Mouse (Mus musculus) bone marrow macrophage, adult 2 months (primary cell): Measurements from ENCODE around the gene Ghrhr. TPM values are rescaled to one million over a fixed set of nuclear protein-coding genes. Genes with fewer than 3 reads are reported as not detected.

Experiments used
- H3K27ac ChIP-seq: 2 replicates; pipeline ENCODE4 v1.5.1; 2012; ENCODE audit warnings: low read depth, low read length; ENCODE audit not compliant: insufficient read depth
- H3K4me1 ChIP-seq: 2 replicates; pipeline ENCODE4 v1.6.1; 2012; ENCODE audit warnings: low read length; ENCODE audit not compliant: control insufficient read depth, insufficient read depth
- H3K4me3 ChIP-seq: 2 replicates; pipeline ENCODE4 v1.5.1; 2012; ENCODE audit warnings: mild to moderate bottlenecking, low read length, moderate library complexity; ENCODE audit not compliant: insufficient read depth
- CTCF ChIP-seq: IDR thresholded peaks from 2 replicates; pipeline ENCODE4 v1.5.1; 2012; ENCODE audit warnings: low read depth, mild to moderate bottlenecking, low read length, moderate library complexity
- POLR2A ChIP-seq: IDR thresholded peaks from 2 replicates; pipeline ENCODE4 v1.6.1; 2012; ENCODE audit warnings: mild to moderate bottlenecking, low read depth, low read length, borderline replicate concordance
- polyA plus RNA-seq: library from polyadenylated mRNA; stranded (reverse); fragments of >200 nt; gene quantifications from 2 replicates; pipeline ENCODE4 v1.2.4, GENCODE M21; 2012; ENCODE audit not compliant: missing spikeins, insufficient read depth, insufficient read length

Ghrhr gene
- polyA plus RNA-seq, 1 experiment: not detected

GRCm38 (mm10) chr6:55338934-55339825 is 36.9 kb upstream of the Ghrhr start:
- TF ChIP-seq POLR2A: no peak
- no peak for TF ChIP-seq CTCF
- Histone ChIP-seq H3K4me3 (no peak overlapping the region), H3K27ac (no peak overlapping the region), H3K4me1 (no peaks in the 10 kb centered on the region)

GRCm38 (mm10) chr6:55341688-55342087 is 34.4 kb upstream of the Ghrhr start:
- TF ChIP-seq POLR2A: no peak
- no peak for TF ChIP-seq CTCF
- H3K27ac ChIP-seq: no peak overlapping the region
- no peaks in the 10 kb centered on the region for H3K4me1 ChIP-seq
- H3K4me3 ChIP-seq: no peak overlapping the region

DNA sequence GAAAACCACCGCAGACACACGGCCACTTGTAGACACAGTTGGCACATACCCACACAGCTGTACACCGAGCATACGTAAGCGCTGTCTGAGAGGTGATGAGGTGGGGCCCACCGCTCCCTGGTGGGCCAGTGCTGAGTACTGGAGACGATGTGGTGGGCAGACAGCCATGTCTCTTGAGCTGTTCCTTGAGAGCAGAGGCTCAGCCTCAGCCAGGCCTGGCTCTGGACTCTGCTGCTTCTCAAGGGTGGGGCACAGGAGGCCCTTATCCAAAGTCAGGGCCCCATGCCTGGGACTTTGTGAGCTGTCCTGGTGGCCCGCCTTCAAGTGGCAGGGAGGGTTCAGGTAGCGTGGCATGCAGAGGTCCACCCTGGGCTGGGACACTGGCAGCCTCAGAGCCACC is 33.8 kb upstream of the Ghrhr start:
- TF ChIP-seq POLR2A (no peak), CTCF (no peak)
- no peaks in the 10 kb centered on the region for H3K4me1 ChIP-seq
- H3K27ac ChIP-seq: no peak overlapping the region
- no peak overlapping the region for H3K4me3 ChIP-seq

- no peak overlapping the region for H3K27ac ChIP-seq
- TF ChIP-seq POLR2A (no peak), CTCF (no peak)
- H3K4me1 ChIP-seq: no peaks in the 10 kb centered on the region
- H3K4me3 ChIP-seq: no peak overlapping the region
Measured at GRCm38 (mm10) chr6:55343446-55343845, 32.6 kb upstream of the Ghrhr start.

- Histone ChIP-seq H3K4me1 (no peaks in the 10 kb centered on the region), H3K27ac (no peak overlapping the region), H3K4me3 (no peak overlapping the region)
- TF ChIP-seq POLR2A (no peak), CTCF (no peak)
Measured at GRCm38 (mm10) chr6:55344291-55345016, 31.6 kb upstream of the Ghrhr start.

DNA sequence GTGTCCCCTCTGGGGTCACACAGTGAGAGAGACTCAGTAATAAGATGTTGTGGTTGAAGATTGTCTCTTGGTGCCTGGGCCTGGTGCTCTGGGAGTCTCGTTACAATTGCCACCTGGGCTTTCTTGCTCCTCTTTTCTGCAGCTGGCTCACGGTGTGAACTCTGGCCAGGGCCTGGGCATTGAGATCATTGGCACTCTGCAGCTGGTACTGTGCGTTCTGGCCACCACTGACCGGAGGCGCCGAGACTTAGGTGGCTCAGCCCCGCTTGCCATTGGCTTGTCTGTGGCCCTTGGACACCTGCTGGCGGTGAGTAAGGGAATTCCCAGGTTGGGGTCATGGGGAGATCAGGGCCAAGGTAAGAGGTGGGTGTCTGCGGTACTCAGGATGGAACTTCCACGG is 30.8 kb upstream of the Ghrhr start:
- no peaks in the 10 kb centered on the region for H3K4me1 ChIP-seq
- H3K27ac ChIP-seq: no peak overlapping the region
- no peak for TF ChIP-seq CTCF
- no peak for TF ChIP-seq POLR2A
- no peak overlapping the region for H3K4me3 ChIP-seq

DNA sequence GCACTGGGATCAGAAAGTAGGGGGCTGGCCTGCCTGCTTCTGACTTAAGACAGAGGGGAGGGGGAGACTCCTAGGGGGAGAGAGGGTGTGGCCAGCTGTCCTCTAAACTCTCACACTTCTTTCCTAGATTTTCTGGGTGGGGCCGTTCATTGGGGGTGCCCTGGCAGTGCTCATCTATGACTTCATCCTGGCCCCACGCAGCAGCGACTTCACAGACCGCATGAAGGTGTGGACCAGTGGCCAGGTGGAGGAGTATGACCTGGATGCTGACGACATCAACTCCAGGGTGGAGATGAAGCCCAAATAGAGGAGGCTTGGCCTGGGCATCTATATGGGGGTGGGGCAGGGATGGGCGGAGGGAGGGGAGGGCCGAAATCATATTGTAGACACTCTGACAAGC is 29.6 kb upstream of the Ghrhr start:
- Histone ChIP-seq H3K4me1 (no peaks in the 10 kb centered on the region), H3K27ac (no peak overlapping the region), H3K4me3 (no peak overlapping the region)
- TF ChIP-seq POLR2A: no peak

GRCm38 (mm10) chr6:55347711-55348571 is 28.2 kb upstream of the Ghrhr start:
- Histone ChIP-seq H3K27ac (no peak overlapping the region), H3K4me3 (no peak overlapping the region), H3K4me1 (no peaks in the 10 kb centered on the region)
- TF ChIP-seq CTCF (no peak), POLR2A (no peak)

GRCm38 (mm10) chr6:55349231-55349630 is 26.9 kb upstream of the Ghrhr start:
- no peak overlapping the region for H3K27ac ChIP-seq
- H3K4me1 ChIP-seq: no peaks in the 10 kb centered on the region
- no peak overlapping the region for H3K4me3 ChIP-seq
- TF ChIP-seq CTCF (no peak), POLR2A (no peak)
